Mouse (Mus musculus) granulocyte monocyte progenitor cell, adult 5-6 weeks (primary cell): ENCODE measurements at regions not wholly inside any gene's neighbourhood (a gene's known extent, or its start where the extent isn't known, plus 50 kb on each side); places are given as distances from the start of the nearest gene placed in this dataset.
"Not testable (repeated sequence)": the region's sequence is repeated elsewhere in the genome, so short reads cannot be mapped to it uniquely, and the experiment has no call there.

Source experiments
- ATAC-seq: replicated peaks from 2 replicates; pipeline ENCODE4 v1.8.0; 2016; ENCODE audit warnings: mild to moderate bottlenecking, moderate TSS enrichment, inconsistent platforms; ENCODE audit not compliant: poor library complexity, severe bottlenecking

GRCm38 (mm10) chr13:65375273-65375672, 96.7 kb downstream of the Zfp369 start:
- peak; percentile 46; the same call in 1 of the 2 replicates for ATAC-seq

DNA sequence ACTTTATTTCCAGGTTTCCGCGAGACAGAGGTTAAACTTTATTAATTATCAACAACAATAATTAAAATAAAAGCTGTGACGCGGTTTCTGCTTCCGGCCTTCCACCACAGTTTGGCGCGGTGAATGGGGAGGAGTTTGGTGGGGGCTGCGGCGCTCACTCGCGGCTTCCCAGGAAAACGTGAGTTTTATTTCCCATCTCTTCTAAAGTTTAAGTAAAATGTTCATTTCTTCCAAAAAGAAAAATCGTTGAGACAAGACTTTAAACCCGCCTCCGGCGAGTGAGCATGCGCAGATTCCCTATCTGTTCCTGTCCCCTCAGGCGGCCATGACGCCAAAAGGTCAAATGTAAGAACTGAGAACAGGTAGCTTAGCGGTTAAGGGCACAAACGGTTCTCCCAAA, 100.8 kb downstream of the Zfp369 start:
- ATAC-seq: not testable (repeated sequence)

DNA sequence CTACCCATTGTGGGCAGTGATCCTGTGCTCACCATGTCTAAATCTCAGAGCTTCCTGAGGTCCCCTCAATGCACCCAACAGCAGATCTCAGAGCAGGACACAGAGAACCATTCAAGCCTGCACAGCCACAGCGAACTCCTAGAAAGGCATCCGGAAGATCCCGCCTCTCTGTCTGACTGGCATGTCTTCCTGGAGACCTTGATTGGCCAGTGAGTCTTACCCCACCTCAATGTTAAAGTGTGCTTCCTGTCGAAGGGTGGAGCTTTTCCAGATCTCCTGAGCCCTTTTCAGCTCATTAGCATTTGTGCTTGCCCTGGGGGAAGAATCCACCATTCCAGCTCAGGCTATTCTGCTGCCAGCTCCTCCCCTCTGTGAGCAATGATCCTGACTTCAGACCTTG, 97.5 kb upstream of the Gm10139 start:
- not testable (repeated sequence) for ATAC-seq

DNA sequence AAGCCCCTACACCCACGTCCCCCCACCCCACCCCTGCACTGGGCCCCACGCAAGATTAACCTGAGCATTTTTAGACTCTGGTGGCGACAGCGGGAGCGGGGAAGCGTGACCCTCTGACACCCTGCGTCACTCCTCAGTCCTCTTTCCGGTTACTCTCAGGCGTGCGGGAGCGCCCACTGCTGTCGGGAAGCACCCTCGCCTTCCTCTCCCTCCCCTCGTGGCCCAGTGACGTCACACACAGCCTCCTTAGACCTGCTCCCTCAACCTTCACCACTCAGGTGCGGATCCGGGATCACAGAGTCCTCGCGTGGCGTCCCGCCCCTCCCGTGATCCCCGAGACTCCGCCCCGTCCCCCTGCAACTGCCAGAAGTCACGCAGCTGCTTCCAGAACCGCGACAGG, 92.3 kb upstream of the Gm10139 start:
- not testable (repeated sequence) for ATAC-seq
